23 mouse cellular contexts compared by ENCODE assay signal in genomic region chrX:101394341-101394740, GRCm38 (mm10). TPM values are rescaled to one million over a fixed set of nuclear protein-coding genes. Genes with fewer than 3 reads are reported as not detected.
"Had no signal": no experiment of that assay in that cellular context is flagged by ENCODE, and none has a peak within 500 bp of the region (broad histone marks: within the 10 kb centered on the region; RNA-seq: fewer than 3 reads in every experiment).

No protein-coding gene starts in this region.

- H3K4me3 ChIP-seq: heart, adult 2 months; heart, embryonic 12.5 days; hindbrain, embryonic 10.5 days; hindbrain, embryonic 12.5 days; intestine, embryonic 15.5 days; layer of hippocampus, adult 2 months; limb, embryonic 13.5 days; limb, embryonic 15.5 days; liver, embryonic 12.5 days had no signal

- H3K36me3 ChIP-seq: heart, embryonic 12.5 days; hindbrain, embryonic 10.5 days; hindbrain, embryonic 12.5 days; intestine, embryonic 15.5 days; limb, embryonic 13.5 days; limb, embryonic 15.5 days; liver, embryonic 12.5 days had no signal

- H3K9ac ChIP-seq: heart, embryonic 12.5 days; hindbrain, embryonic 12.5 days; hindbrain, embryonic 14.5 days; intestine, embryonic 15.5 days; limb, embryonic 13.5 days; limb, embryonic 15.5 days; liver, embryonic 12.5 days; liver, embryonic 14.5 days had no signal

- DNase-seq: gastrocnemius, postnatal 14 days; heart, adult 2 months; heart, postnatal 10 days; heart, postnatal 4 days; kidney, adult 18-20 months; kidney, postnatal 10 days; kidney, postnatal 25 days; kidney, postnatal 4 days; layer of hippocampus, adult 9-11 months; layer of hippocampus, postnatal 36 days; left cerebral cortex, postnatal 4 days had no signal

- H3K27ac ChIP-seq: heart, adult 2 months; hindbrain, embryonic 10.5 days; hindbrain, embryonic 12.5 days; hindbrain, embryonic 14.5 days; intestine, embryonic 15.5 days; layer of hippocampus, adult 2 months; limb, embryonic 13.5 days; limb, embryonic 15.5 days; liver, embryonic 12.5 days; liver, embryonic 14.5 days had no signal

- H3K4me1 ChIP-seq: heart, embryonic 12.5 days; hindbrain, embryonic 12.5 days; intestine, embryonic 15.5 days; limb, embryonic 13.5 days; limb, embryonic 15.5 days; liver, embryonic 12.5 days had no signal

- H3K9me3 ChIP-seq: heart, embryonic 12.5 days; hindbrain, embryonic 10.5 days; hindbrain, embryonic 12.5 days; intestine, embryonic 15.5 days; limb, embryonic 13.5 days; limb, embryonic 15.5 days; liver, embryonic 12.5 days had no signal

RNA-seq across cellular contexts. Expression of gene Gjb1, which starts 18.2 kb away (rescaled TPM):
- total RNA-seq: granulocyte monocyte progenitor cell, adult 5-6 weeks; heart, adult 2 months; heart, postnatal 10 days; heart, postnatal 25 days; heart, postnatal 4 days had no signal

RNA-seq across cellular contexts. Expression of gene Itgb1bp2, which starts 54.5 kb away (rescaled TPM):
- total RNA-seq: granulocyte monocyte progenitor cell, adult 5-6 weeks had no signal
